Mouse (Mus musculus) spleen, adult 2 months (tissue): Measurements from ENCODE around the gene Calhm2. TPM values are rescaled to one million over a fixed set of nuclear protein-coding genes. Genes with fewer than 3 reads are reported as not detected.
A peak's percentile ranks its signal among the peaks of the same experiment; 100 is the strongest.
"Not testable (repeated sequence)": the region's sequence is repeated elsewhere in the genome, so short reads cannot be mapped to it uniquely, and the experiment has no call there.

Experiments
- DNase-seq, 2 experiments: peaks; one replicate each; pipeline versions ENCODE4 v3.0.0 to v3.0.0-alpha.2; 2012 to 2021; ENCODE audit warnings: low spot score in 2 of 2, low read depth in 1 of 2
- H3K27ac ChIP-seq: fragments of 200-500 bp; 2 replicates; pipeline ENCODE4 v1.5.1; 2012; ENCODE audit warnings: low read length, inconsistent platforms; ENCODE audit not compliant: insufficient read depth
- H3K27me3 ChIP-seq: fragments of 200-500 bp; 2 replicates; pipeline ENCODE4 v1.6.1; 2012; ENCODE audit warnings: mild to moderate bottlenecking, moderate library complexity, low read length, inconsistent platforms; ENCODE audit not compliant: control insufficient read depth, insufficient read depth
- H3K36me3 ChIP-seq: fragments of 200-500 bp; 2 replicates; pipeline ENCODE4 v1.6.1; 2012; ENCODE audit warnings: mild to moderate bottlenecking, low read length, inconsistent platforms; ENCODE audit not compliant: control insufficient read depth, insufficient read depth
- H3K4me1 ChIP-seq: fragments of 200-500 bp; 2 replicates; pipeline ENCODE4 v1.6.1; 2011; ENCODE audit warnings: inconsistent platforms; ENCODE audit not compliant: control insufficient read depth, insufficient read depth, insufficient read length
- H3K4me3 ChIP-seq: fragments of 200-500 bp; 2 replicates; pipeline ENCODE4 v1.5.1; 2011; ENCODE audit warnings: mild to moderate bottlenecking, inconsistent platforms; ENCODE audit not compliant: insufficient read depth, insufficient read length; ENCODE audit errors: extremely low read depth
- CTCF ChIP-seq: fragments of 200-500 bp; IDR thresholded peaks from 2 replicates; pipeline ENCODE4 v1.5.1; 2011; ENCODE audit warnings: mild to moderate bottlenecking, inconsistent platforms; ENCODE audit not compliant: insufficient read depth, insufficient read length, insufficient replicate concordance; ENCODE audit errors: extremely low read depth
- POLR2A ChIP-seq: fragments of 200-500 bp; IDR thresholded peaks from 2 replicates; pipeline ENCODE4 v1.6.1; 2011; ENCODE audit warnings: low read depth, low read length, inconsistent platforms
- WGBS: fragments of 180-500 bp; shearing (Covaris S2); methylation state at CpG from one replicate; pipeline ENCODE4 v1.1.7; 2018; 5-methylcytosine and 5-hydroxymethylcytosine counted together
- polyA plus RNA-seq: library from polyadenylated mRNA; depleted of rRNA; stranded (reverse); fragments of >200 nt; gene quantifications from 2 replicates; pipeline ENCODE4 v1.2.3, GENCODE M21; 2012

Gene Calhm2
- polyA plus RNA-seq, 1 experiment: 46.0 TPM

DNA sequence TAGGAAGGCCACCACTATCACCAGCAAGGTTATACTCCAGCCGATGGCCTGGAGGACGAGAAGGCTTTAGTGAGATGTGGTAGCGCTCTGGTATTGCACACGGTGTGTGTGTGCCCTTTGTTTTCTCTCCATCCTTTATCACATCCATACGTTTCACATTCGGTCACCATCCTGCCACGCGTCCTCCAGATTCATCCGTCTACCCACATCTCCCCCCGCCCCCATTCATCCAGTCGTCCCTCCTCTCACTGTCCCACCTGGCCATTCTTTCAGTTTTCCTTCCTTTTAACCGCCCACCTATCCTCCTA is 13.9 kb upstream of the Calhm2 start:
- peaks cover 12% of the 10 kb centered on the region; the same call in 1 of the 2 replicates for H3K4me1 ChIP-seq
- H3K4me3 ChIP-seq: no peak overlapping the region
- no peaks in the 10 kb centered on the region for H3K27me3 ChIP-seq
- TF ChIP-seq POLR2A: no peak
- TF ChIP-seq CTCF: no peak
- no peaks in the 10 kb centered on the region for H3K36me3 ChIP-seq
- 75% methylated on average over 12 of the region's 12 CpGs for WGBS
- no peak overlapping the region for H3K27ac ChIP-seq
- no peak for DNase-seq

DNA sequence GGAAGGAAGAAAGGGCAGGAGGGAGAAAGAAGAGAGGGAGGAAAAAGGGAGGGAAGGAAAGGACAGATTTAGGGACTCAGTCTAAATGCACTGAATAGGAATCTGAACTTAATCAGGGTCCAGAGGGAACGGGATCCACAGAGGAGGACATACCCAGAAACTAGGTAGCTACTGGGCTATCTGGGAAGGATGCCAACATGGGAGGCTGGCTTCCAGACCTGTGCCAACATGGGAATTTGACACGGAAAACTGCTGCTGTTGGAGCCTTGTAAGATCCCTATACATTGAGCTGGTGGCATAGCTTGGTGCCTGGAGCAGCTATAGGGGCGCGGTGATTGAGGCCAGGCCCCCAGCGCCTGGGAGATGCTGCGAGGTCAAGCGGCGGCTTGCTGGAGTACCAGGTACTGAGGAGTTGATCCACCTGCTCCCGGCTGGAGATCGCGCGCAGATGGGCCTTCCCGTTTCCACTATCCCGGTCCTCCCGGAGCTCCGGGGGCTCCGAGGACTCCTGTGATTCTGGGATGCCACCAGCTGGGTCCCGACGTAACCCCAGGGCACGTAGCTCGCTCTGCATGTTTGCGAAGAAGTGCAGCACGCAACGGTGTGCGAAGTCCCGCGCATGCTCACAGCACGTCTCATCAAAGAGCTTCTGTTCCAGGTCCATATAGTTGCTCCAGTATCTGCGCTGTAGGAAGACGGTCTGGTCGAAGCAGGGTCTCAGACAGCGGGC is 13.4 kb upstream of the Calhm2 start:
- H3K27me3 ChIP-seq: no peaks in the 10 kb centered on the region
- no peak overlapping the region for H3K4me3 ChIP-seq
- no peak for TF ChIP-seq CTCF
- no peak for TF ChIP-seq POLR2A
- no peak for DNase-seq
- WGBS: 44% methylated on average over 32 of the region's 32 CpGs
- H3K4me1 ChIP-seq: peaks cover 12% of the 10 kb centered on the region; the same call in 1 of the 2 replicates
- no peaks in the 10 kb centered on the region for H3K36me3 ChIP-seq
- H3K27ac ChIP-seq: no peak overlapping the region

DNA sequence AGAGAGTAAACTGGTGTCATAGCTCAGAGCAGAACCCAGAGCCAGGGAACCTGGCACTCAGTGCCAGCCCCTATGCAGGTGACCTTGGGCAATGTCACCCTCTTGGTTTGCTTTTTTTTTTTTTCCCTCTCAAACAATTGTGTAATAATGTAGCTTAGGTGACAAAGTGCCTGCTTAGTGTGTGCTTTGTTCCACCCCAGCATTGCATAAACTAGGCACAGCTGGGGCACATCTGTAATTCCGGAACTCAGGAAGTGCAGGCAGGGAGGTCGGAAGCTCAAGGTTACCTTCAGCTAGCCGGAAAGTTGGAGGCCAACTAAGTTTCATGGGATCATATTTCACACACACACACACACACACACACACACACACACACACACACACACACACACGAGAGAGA is 11.8 kb upstream of the Calhm2 start:
- no peaks in the 10 kb centered on the region for H3K27me3 ChIP-seq
- WGBS: 61% methylated on average over 4 of the region's 4 CpGs

DNA sequence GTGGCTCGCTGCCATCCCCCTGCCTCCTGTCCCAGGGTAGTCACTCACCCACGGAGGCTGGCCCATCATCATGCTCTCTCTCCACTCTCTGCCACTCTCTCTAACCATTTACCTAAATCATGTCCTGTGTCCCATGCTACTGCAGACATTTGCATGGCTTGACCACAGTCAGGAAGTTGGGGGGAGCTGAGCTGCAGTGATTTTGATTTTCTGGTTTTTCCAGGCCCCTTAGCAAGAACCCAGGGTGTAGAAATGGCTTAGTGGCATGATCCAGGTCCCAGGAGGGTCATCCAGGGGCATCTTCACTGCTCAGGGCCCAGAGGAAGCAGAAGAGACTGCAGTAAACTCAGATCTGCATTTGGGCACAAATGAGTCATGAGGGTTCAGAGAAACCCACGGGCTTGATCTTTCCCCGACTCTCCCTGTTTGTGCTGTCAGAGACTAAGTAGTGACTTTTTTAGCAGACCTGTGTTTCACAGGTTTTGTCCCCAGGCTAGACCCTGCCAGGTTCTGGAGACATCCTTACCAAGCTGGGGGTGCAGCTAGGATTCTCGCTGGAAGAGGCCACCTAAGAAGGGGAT is 10.3 kb upstream of the Calhm2 start:
- H3K4me1 ChIP-seq: peaks cover 12% of the 10 kb centered on the region; the same call in 1 of the 2 replicates
- no peak for TF ChIP-seq POLR2A
- TF ChIP-seq CTCF: no peak
- H3K36me3 ChIP-seq: no peaks in the 10 kb centered on the region
- peak in 1 of 2 experiments; percentile 33 for DNase-seq
- no peak overlapping the region for H3K4me3 ChIP-seq
- 31% methylated on average over 5 of the region's 5 CpGs for WGBS
- H3K27me3 ChIP-seq: no peaks in the 10 kb centered on the region
- H3K27ac ChIP-seq: no peak overlapping the region

More for the DNA sequence above, 11.8 kb upstream of the Calhm2 start:
- TF ChIP-seq POLR2A: no peak
- DNase-seq: no peak
- Histone ChIP-seq H3K27ac (no peak overlapping the region), H3K4me1 (peaks cover 12% of the 10 kb centered on the region; the same call in 1 of the 2 replicates), H3K36me3 (no peaks in the 10 kb centered on the region), H3K4me3 (no peak overlapping the region)

DNA sequence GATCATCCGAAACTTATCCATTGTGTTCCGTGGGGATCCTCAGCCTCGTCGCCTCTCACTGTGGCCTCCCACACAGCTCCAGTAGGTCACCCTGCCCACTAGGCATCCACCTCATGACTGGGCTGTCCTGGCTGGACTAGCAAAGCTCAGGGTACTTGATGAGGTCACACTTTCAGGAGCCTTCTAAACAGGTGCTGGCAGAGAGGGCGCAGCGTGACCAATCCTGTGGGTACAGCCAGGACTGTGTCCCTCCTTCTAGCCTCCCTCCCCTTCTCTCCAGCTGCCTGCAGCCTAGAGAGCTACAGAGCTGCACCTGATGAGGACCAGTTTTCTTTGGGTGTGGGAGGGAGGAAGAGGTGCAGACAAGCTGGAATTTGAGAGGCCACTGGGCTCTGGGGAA is 6.1 kb upstream of the Calhm2 start, which contains the start of gene Calhm1:
Gene Calhm1 (minus strand): TSS at position 101 of the 400 bp plus-strand sequence.
- WGBS: 95% methylated on average over 6 of the region's 6 CpGs

DNA sequence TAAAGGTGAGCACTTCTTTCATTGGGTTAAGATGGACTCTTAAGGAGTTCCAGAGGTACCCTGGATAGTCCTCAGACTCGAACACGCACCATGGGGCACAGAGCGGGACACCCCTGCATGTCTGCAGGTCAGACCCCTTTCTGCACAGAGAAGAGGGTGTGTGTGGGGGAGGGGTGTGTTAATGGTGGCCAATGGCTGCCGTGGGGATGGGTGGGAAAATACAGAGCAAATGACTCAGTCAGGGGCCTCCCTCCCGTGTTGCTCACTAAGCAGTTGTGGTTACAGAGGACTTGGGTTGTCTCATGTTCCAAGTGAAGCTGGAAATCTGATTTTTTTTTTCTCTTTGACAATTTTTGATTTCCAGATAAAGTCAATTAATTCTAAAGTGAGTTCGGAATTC is 4.3 kb upstream of the Calhm2 start:
- H3K27ac ChIP-seq: no peak overlapping the region
- no peak for TF ChIP-seq CTCF
- TF ChIP-seq POLR2A: no peak
- H3K4me1 ChIP-seq: peaks cover 7% of the 10 kb centered on the region; the same call in 1 of the 2 replicates
- no peak overlapping the region for H3K4me3 ChIP-seq
- WGBS: 80% methylated on average over 6 of the region's 6 CpGs
- DNase-seq: no peak
- H3K27me3 ChIP-seq: no peaks in the 10 kb centered on the region
- no peaks in the 10 kb centered on the region for H3K36me3 ChIP-seq

More for the DNA sequence above, 6.1 kb upstream of the Calhm2 start, which contains the start of gene Calhm1:
- Histone ChIP-seq H3K36me3 (no peaks in the 10 kb centered on the region), H3K27me3 (no peaks in the 10 kb centered on the region), H3K4me3 (no peak within 1 kb of the TSS), H3K27ac (no peak within 1 kb of the TSS), H3K4me1 (peaks cover 12% of the 10 kb centered on the region; the same call in 1 of the 2 replicates)
- TF ChIP-seq CTCF (no peak), POLR2A (no peak)
- DNase-seq: no peak

DNA sequence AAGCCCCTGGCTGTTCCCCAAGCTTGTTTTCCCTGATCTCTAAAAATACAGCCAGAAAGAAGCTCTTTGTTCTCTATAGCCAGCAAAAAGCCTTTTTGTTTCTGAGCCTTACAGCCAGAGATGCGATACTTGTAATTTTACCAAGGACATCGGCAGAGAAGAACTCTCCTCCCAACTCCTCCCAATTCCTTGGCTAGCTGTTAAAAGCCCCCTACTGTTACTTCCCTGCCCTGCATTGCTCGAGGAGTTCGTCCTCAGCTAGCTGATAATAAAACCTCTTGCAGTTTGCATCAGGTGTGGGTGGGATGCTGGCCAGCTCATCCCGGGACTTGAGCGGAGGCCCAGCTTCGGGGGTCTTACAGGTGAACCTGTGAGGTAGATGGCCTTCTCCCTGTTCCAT is 1.5 kb upstream of the Calhm2 start:
- not testable (repeated sequence) for H3K4me3 ChIP-seq, DNase-seq, H3K36me3 ChIP-seq, H3K27me3 ChIP-seq, H3K27ac ChIP-seq
- peaks cover 23% of the 10 kb centered on the region; the same call in 1 of the 2 replicates for H3K4me1 ChIP-seq
- 76% methylated on average over 7 of the region's 7 CpGs for WGBS
